Mouse (Mus musculus): ENCODE results near the gene Dennd1a.

The Dennd1a gene

DNA sequence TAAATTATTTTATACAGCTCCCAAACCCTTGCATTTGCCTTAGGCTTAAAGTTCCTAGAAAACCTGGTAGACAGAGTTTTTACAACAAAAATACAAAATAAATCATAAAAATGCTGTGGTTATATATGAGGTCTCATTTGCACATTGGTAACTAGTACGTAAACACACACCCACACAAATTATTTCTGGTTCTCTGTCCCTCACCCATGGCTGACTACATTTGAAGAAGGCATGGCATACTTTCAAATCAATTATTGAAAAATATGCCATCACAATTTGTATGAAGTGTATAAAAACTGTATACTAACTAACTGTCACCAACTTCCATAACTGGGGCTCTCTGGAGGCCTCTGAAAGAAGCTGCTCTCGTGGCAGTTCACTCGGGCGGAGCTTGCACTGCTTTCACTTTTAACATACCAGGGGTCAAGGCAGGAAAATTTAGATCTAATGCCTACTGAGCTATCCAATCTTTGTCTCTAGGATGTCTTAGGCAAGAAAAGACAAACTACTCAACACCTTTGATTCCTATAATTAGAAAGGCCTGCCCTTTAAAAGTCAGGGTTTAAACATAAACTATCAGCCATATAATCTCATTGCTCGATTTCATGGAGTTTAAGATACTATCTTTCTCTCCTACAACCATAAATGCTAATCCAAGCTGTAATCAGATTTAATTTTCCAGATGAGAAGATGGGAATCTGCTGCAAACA is 122.7 kb downstream of the Dennd1a start:
- peak; percentile 14 for DNase-seq (ENCODE audit: low spot score)

DNA sequence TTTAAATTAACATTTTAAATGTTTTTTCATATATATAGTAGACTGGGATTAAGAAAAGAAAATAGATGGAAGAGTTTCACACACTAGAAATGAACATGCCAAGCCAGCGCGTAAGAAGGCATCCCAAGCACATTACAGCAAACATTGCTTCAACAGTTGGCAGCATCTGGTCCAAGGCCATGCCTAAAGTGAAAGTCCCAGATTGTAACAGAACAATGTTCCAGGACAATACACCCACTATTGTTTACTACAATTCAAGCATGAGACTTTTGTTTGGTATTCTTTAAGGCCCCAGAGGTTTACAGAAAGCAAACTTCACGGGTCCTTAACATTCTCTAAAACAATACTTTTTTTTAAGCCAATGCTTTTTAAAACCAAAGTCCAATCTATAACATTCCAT is 124.7 kb downstream of the Dennd1a start:
- no peak for DNase-seq (ENCODE audit: low spot score)

DNA sequence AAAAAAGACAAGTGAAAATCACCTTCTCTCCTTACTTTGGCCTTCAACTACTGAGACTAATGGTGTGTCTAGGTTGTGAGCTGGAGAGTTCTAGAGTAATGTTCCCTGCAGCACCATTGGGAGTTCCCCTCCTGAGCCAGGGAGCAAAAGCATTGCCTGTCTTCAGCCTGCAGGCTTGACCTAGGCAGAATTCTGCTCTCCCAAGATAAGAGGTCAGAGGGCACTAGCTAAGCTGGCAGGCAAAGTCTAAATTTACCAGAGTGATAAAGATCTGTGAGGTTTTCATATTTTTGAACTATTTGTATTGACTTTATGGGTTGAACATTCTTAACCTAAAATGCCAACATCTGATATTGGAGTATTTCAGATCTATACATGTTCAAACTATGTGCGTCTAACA is 125.7 kb downstream of the Dennd1a start:
- DNase-seq (ENCODE audit: low spot score): no peak

DNA sequence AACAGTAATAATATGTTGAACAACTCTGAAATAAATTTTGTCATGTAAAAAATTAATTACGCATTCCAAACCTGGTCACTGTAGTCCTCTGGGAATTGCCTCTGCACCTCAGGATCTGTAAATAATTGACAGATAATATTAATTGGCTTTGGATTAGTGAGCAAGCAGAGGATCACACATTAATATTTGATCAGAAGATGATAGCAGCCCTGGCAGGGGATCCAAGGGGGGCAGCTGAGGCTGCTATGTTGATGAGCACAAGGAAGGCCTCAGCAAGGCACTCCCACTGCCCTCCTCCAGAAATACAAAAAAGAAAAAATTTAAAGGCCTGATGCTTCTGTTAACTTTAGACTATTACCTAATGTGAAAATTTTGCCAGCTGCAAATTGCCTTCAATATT is 127.5 kb downstream of the Dennd1a start:
- DNase-seq (ENCODE audit: low spot score): no peak

DNA sequence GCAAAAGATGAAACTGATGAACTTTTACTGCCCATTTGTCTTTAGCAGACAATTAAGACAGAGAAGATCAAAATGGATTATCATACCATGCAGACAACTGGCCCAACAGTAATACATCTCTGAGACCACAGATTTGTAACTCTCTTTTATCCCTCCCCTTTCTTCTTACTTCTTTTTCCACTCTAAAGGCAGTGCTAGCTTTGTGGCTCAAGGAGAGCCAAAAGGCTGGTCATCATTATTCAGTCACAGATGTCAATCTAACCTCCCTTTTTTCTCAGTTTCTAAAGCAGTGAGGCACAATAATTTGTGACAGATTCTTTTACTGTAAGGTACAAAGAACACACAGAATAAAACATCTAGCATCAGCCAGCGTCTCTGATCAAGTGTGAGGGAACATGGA is 130.2 kb downstream of the Dennd1a start:
- no peak for DNase-seq (ENCODE audit: low spot score)

DNA sequence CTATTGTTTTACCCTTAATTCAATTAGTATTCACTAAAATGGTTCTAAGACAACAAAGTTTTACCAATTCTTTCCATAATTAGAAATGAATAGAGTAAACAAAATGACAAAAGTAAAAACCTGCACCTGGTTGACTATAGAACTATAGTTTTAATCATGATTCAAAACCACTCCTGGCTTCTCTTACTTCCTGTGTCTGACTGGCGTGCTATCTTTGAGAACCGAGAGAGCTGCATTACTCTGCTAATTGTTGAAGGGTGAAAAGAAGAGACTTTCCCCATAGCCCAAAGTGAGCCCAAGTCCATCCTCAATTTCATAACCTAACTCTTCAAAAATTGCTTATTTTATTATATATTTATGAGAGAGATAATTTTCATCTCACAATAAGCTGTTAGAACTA is 131.2 kb downstream of the Dennd1a start:
- no peak for DNase-seq (ENCODE audit: low spot score)

DNA sequence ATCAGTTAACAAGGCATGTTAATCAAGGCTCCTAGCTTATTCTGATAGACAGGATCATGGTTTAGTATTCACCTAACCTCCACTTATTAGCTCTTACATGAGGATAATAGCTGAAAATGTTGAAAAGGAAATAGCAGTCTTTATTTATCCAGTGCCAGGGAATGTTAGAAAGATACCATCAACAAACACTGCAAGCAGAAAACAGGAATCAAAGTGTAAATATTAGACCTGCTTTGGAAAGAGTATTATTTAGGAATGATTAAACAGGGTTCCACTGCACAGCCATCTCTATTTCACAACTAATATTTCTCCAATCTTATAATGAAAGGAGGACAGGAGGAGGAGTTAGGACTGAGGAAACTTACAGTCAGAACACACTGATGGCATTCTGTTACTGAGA is 142.4 kb downstream of the Dennd1a start:
- DNase-seq (ENCODE audit: low spot score): no peak

DNA sequence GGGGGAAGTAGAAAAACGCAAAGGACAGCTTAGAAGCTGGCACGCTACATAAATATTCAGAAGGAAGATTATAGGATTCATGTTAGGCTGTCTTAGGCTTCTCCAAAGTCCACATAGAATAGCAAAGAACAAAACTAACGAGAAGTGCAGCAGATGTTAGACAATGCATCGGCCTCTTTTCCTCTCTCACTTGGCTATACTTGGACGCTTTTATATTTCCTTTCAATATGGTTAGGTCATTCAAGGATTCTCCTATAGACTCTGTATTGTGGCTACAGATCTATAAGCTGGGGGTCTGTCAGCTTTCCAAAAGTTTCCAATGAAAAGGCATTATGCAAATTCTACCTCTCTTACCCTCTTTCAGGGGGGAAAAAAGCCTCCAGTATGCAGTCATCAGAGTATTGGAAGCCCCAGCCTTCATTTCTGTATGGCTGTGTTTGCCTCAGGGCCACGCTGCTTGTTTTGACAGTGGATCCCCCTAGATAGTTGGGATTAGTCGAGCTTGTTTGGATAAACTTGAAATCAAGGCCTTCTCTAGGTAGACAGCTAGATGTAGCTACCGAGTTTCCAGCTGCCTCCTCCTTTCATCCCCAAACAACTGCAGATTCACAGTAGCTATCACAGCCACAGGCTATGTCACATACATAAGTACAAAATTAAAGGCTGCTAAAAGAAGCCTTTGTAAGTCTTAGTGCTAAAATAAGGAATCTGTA is 143.0 kb downstream of the Dennd1a start:
- DNase-seq (ENCODE audit: low spot score): no peak

DNA sequence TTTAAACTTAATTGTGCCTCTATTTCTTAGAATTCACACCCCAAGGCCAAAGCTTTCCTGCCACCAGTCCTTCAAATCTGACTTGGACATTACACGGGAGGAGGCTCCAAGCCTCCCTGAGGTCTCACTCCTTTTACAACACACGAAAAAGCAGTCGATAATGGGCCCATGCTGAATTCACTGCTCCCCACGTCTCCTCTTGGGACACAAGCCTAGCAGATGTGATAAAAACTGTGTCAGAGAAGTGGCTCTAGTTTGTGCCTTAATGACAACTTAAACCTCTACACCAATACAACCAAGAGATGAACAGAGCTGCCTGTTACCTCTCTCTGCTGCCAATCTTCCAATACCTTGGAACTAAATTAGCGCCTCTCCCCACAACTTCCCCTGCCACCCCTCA is 144.3 kb downstream of the Dennd1a start:
- no peak for DNase-seq (ENCODE audit: low spot score)

DNA sequence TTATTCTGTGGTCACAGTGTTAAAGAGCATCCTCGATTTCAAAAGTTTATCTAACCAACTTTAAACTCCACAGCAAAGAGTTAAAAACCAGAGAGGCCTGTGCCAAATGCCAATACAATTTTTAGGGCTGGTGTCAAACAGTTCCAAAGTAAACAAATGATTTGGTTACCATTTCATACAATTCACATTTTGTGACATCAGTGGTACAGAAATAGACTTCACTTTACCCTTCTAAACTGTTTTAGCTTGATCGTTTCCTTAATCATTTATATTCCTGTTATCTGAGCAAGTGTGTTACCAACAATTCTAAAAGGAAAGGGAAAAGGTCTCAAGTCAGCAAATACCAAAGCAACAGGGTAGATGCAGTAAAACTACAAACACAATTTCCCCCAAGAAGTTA is 145.0 kb downstream of the Dennd1a start:
- DNase-seq (ENCODE audit: low spot score): no peak

DNA sequence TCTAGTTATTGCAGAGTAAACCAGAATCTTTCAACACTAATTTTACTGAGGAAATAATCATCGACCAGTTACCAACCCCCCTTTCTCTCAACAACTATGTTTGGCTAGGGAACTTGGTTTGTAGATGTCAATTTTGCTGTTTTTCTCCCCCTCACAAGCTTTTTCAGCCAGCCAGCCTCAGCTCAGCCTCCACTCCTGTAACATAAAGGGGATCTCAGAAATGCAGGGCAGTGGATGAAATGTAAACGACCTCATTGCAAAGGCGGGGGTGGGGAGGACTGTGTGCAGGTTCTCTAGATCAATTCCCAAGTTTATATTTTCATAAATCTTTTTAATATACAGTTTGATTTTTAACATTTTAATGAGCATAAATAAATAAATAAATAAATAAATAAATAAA is 147.7 kb downstream of the Dennd1a start:
- no peak for DNase-seq (ENCODE audit: low spot score)

DNA sequence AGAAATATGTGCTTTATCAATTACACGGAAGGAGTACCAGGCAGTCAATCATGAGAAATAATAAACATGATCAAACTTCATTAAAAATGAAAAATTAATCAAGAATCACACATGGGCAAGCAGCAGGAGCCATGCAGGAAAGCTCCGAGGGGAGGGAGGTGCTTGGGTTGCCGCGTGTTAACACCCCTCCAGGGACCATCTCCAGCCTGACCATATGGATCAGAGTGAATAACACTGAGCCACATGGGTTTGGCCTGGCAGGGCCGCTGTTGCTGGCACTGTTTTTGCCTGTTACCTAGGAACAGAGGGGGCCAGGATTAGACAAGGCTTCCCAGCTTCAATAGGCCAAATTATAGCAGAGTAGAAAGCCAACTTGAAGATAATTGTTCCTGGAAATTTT is 150.1 kb downstream of the Dennd1a start:
- no peak for DNase-seq (ENCODE audit: low spot score)

DNA sequence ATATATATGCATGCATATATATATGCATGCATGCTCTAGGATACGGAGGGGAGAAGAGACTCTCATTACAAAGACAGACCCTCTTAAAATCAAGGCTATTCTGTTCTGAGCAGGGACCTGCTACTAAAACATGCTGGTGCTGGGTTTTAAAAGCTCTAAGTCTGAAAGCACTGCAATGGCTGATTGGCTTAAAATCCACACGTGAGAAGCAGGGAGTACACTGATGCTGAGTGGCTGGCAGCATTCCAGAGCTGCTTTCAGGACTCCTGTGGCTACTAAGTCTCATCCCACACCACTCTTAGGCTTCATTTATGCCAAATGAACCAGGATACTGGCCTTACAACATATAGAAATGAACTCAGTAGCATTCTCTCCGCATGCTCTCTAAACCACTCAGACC is 151.8 kb downstream of the Dennd1a start:
- no peak for DNase-seq (ENCODE audit: low spot score)

DNA sequence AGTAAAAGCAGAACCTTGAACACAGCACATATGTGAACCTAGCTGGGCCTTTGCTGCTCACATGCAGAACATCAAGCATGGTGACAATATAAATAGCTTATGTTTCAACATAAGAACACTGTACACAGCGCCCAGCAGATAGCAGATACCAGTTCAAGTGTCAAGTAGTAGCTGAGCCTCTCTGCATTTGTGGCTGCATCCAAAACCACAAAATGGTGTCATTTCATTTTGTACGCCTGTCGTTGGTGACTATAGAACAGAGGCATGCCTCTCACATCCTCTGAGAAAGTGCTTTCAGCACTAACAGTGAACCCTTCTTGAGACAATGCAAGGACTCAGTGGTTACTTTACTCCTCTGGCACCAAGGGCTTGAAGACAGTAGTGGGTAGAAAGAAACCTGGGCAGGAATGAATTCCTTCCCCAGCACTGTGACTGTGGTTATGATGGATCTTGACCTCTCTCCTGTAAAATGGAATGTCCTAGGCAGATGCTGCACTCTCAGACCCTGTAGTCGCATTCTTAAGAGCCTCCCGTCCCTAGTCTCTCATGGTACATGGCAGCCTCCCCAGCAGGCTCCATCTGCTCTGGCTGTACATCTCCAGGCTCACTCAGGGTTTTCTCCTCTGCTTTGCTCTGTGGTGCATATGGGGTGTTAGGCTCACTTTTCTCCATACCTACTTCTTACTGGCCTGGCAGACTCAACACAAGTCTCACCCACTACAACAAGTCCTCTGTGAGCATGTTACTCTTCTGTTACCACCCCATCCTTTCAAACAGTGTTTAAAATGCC is 154.0 kb downstream of the Dennd1a start:
- peak; percentile 4 for DNase-seq (ENCODE audit: low spot score)

DNA sequence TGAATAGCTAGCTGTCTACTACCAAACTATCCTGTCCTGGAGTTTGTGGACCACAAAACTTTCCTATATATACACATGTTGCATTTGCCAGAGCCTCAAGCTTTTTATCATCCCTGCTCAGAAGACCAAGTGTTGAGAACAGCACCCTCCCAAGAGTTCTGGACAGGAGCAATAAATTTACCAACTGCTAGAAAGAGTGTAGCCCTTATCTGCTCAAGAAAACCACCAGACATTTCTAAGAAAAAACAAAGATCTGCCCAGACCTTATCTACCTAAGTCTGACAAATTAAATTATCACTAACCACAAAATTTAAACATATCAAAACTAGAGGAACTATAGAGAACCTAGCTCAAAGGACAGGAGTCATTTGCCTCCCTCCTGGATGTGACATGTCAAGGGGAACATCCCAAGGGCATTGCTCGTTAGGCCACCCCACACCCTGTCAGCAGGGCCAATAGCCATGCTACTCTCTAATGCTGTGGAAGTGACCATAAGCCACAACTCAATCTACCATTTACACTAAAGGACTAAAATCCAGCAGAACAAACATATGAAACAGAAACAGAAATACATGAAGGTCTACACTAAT is 154.9 kb downstream of the Dennd1a start:
- DNase-seq (ENCODE audit: low spot score): no peak

DNA sequence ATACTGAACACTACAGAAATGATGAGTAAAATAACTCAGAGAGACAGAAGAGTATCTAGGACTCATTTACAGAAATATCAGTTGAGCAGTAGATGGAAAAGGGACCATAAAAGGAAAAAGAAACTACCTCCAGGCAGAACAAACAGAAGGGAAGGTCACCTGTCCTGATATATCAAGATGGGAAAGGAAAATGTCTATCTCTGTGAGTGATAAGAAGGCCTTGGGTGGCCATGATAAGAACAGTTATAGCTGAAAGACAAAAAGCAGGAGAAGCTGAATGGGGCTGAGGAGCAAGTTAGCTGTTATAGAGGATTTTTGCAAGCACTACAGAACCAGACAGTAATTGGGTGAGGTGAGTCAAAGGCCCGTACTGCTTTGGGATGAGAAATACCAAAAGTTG is 155.7 kb downstream of the Dennd1a start:
- DNase-seq (ENCODE audit: low spot score): no peak

DNA sequence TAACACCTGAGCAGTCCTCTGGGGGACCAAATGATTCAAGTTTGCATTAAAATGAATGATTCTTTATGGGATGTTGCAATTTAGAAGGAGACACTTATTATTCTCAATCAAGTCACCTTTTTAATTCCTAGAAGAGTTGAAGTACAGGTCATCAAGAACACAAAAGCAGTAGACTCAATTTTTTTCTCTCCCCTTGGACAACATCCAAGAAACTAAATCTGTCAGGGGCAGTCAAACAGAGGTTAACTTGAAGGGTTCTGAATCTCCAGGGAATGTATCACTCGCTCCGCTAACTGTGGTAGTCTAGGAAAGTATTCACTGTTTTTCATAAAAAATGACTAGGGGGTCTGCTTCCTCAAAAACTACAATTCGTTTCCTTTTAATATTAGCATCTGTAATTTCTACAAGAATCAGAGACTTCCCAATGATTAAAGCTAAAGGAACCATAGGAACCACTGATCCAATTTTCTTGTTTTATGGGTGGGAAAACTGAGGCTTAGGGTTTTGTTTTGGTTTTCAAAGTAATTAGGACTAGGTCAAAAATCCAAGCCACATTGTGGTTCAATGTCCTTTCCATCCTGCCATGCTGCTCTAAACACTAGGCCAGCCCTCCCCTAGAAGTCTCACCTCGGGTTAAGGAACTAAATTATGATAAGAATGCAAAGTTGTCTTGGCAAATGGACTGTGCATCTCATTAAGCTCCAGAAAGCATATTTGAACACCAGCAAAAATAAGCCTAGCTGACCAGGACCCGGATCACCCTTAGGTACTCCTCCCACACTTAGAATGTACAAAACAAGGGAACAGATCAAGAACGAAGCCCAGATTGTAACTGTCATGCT is 157.0 kb downstream of the Dennd1a start:
- no peak for DNase-seq (ENCODE audit: low spot score)

DNA sequence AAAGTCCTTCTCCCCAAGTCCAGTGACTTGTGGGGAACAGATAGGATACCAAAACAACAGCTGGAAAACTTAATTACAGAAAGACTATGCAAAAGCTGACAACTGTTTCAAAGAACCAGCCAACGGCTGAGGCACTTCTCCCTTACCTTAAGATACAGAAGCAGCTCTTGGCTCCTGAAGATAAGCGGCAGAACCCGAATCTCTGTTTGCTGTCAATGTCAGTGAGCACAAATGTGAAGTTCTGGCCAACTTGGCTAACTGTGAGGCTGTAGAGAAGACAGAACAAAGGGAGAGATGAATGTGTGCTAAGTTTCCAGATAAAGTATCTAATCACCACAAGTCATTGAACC is 160.8 kb downstream of the Dennd1a start:
- no peak for DNase-seq (ENCODE audit: low spot score)

DNA sequence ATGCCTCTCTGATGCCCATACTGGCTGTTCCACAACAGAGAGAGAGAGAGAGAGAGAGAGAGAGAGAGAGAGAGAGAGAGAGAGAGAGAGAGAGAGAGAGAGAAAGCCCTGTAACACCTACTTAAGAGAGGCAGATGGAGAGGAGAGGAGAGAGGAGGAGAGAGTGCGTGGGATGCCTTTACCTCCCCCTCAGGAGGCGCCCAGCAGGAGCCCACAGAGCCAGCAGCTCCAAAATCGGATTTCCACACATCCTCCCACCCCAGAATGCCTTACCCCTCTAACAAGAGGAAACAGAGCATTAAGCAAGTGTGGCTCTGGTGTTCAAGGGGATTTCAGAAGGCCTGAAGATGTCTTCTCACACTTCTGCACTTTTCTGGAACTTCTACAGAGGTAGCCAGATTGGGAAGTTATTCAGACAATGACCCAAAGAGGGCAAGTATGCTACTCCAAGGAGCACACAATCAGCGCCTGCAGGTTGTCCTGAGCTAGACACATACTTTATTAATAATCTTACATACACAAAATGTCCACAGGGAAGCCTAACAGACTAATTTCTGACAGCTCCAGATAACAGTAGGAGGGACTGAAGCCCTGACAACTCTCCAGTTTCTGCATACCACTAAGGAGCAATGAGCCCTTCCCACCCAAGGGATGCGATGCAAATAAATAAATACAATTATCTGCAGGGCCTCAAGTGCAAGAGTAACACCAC is 161.4 kb downstream of the Dennd1a start:
- no peak for DNase-seq (ENCODE audit: low spot score)

DNA sequence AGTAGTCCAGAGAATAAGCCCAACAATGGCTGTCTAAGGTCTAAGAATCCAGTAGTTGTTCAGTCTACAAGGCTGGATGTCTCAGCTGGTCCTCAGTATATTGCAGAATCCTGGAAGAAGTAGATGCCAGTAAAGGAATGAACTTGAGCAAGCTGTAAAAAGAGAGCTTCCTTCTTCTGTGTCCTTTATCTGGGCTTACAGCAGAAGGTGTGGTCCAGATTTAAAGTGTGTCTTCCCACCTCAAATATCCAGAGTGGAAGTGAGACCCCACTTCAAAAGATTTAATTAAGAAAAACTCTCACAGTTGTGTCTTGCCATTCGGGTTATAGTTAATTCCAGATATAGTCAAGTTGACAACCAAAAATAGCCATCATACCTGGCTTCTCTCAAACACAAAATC is 162.5 kb downstream of the Dennd1a start:
- no peak for DNase-seq (ENCODE audit: low spot score)

DNA sequence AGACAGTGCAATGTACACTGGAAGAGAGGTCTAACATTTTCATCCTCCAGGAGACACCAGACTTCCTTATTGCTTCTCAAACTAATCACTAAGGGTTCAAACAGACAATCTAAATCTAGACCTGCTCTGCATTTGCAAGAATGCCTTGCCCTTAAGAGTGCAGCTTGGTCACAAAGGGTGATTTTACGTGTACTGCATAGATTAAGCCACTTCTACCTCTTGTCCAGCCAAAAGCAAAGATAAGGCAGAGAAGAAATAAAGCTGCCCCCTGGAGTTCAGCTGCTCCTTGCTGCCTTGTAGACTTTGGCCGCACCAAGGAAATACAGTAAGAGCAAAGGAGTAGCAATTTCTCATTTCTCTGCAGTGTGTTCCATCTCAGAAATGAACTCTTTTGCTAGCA is 172.2 kb downstream of the Dennd1a start:
- no peak for DNase-seq (ENCODE audit: low spot score)

Data from T-cell, adult 2 months (primary cell).